Mouse (Mus musculus): ENCODE measurements at regions not wholly inside any gene's neighbourhood (a gene's known extent, or its start where the extent isn't known, plus 50 kb on each side); places are given as distances from the start of the nearest gene placed in this dataset.

- Histone ChIP-seq H3K36me3 (no peaks in the 10 kb centered on the region), H3K9me3 (replicated peaks) (no peaks in the 10 kb centered on the region), H3K4me2 (no peak overlapping the region), H3K4me3 (no peak overlapping the region), H3K4me1 (no peaks in the 10 kb centered on the region), H3K9ac (no peak overlapping the region), H3K27ac (no peak overlapping the region), H3K27me3 (replicated peaks) (no peaks in the 10 kb centered on the region)
- WGBS (ENCODE audit: insufficient replicate concordance): 66% methylated on average over 4 of the region's 4 CpGs
- no peak for ATAC-seq
These were observed 293.9 kb downstream of the Lyplal1 start for GRCm38 (mm10) chr1:185823226-185823625.

- ATAC-seq: peak; percentile 44; the same call in 1 of the 2 replicates
These were observed 293.2 kb downstream of the Lyplal1 start for GRCm38 (mm10) chr1:185823956-185824355.

GRCm38 (mm10) chr1:185827986-185828385 is 289.1 kb downstream of the Lyplal1 start:
- no peaks in the 10 kb centered on the region for H3K27me3 ChIP-seq (replicated peaks)
- H3K9me3 ChIP-seq (replicated peaks): no peaks in the 10 kb centered on the region
- no peak overlapping the region for H3K9ac ChIP-seq
- no peaks in the 10 kb centered on the region for H3K4me1 ChIP-seq
- 50% methylated on average over 2 of the region's 2 CpGs for WGBS (ENCODE audit: insufficient replicate concordance)
- H3K36me3 ChIP-seq: no peaks in the 10 kb centered on the region
- no peak overlapping the region for H3K27ac ChIP-seq
- no peak overlapping the region for H3K4me3 ChIP-seq
- ATAC-seq: no peak
- no peak overlapping the region for H3K4me2 ChIP-seq

More at GRCm38 (mm10) chr1:185823956-185824355, 293.2 kb downstream of the Lyplal1 start:
- Histone ChIP-seq H3K4me3 (no peak overlapping the region), H3K4me2 (no peak overlapping the region), H3K9me3 (replicated peaks) (no peaks in the 10 kb centered on the region), H3K27me3 (replicated peaks) (no peaks in the 10 kb centered on the region), H3K27ac (no peak overlapping the region), H3K9ac (no peak overlapping the region), H3K36me3 (no peaks in the 10 kb centered on the region), H3K4me1 (no peaks in the 10 kb centered on the region)
- 54% methylated on average over 5 of the region's 5 CpGs for WGBS (ENCODE audit: insufficient replicate concordance)

GRCm38 (mm10) chr1:185828486-185828885 is 288.6 kb downstream of the Lyplal1 start:
- H3K27me3 ChIP-seq (replicated peaks): no peaks in the 10 kb centered on the region
- H3K9ac ChIP-seq: no peak overlapping the region
- H3K4me1 ChIP-seq: no peaks in the 10 kb centered on the region
- no peak for ATAC-seq
- WGBS (ENCODE audit: insufficient replicate concordance): 66% methylated on average over 6 of the region's 6 CpGs
- no peak overlapping the region for H3K4me2 ChIP-seq
- H3K27ac ChIP-seq: no peak overlapping the region
- no peaks in the 10 kb centered on the region for H3K36me3 ChIP-seq
- H3K9me3 ChIP-seq (replicated peaks): no peaks in the 10 kb centered on the region
- H3K4me3 ChIP-seq: no peak overlapping the region

- Histone ChIP-seq H3K27ac (no peak overlapping the region), H3K9me3 (replicated peaks) (no peaks in the 10 kb centered on the region), H3K4me3 (no peak overlapping the region), H3K4me1 (no peaks in the 10 kb centered on the region), H3K27me3 (replicated peaks) (no peaks in the 10 kb centered on the region), H3K9ac (no peak overlapping the region), H3K4me2 (no peak overlapping the region), H3K36me3 (no peaks in the 10 kb centered on the region)
- WGBS (ENCODE audit: insufficient replicate concordance): 63% methylated on average over 4 of the region's 4 CpGs
- no peak for ATAC-seq
These were observed 285.1 kb downstream of the Lyplal1 start for GRCm38 (mm10) chr1:185832059-185832458.

- no peak overlapping the region for H3K4me3 ChIP-seq
- no peak overlapping the region for H3K9ac ChIP-seq
- H3K27ac ChIP-seq: no peak overlapping the region
- no peaks in the 10 kb centered on the region for H3K9me3 ChIP-seq (replicated peaks)
- H3K4me1 ChIP-seq: no peaks in the 10 kb centered on the region
- no peaks in the 10 kb centered on the region for H3K36me3 ChIP-seq
- ATAC-seq: no peak
- H3K4me2 ChIP-seq: no peak overlapping the region
- 63% methylated on average over 6 of the region's 6 CpGs for WGBS (ENCODE audit: insufficient replicate concordance)
- no peaks in the 10 kb centered on the region for H3K27me3 ChIP-seq (replicated peaks)
These were observed 282.9 kb downstream of the Lyplal1 start for GRCm38 (mm10) chr1:185834171-185834570.

- no peak for ATAC-seq
- Histone ChIP-seq H3K4me3 (no peak overlapping the region), H3K9me3 (replicated peaks) (no peaks in the 10 kb centered on the region), H3K4me2 (no peak overlapping the region), H3K27me3 (replicated peaks) (no peaks in the 10 kb centered on the region), H3K27ac (no peak overlapping the region), H3K4me1 (no peaks in the 10 kb centered on the region), H3K9ac (no peak overlapping the region), H3K36me3 (no peaks in the 10 kb centered on the region)
- 61% methylated on average over 13 of the region's 13 CpGs for WGBS (ENCODE audit: insufficient replicate concordance)
These were observed 280.4 kb downstream of the Lyplal1 start for GRCm38 (mm10) chr1:185836632-185837281.

- Histone ChIP-seq H3K4me2 (no peak overlapping the region), H3K27ac (no peak overlapping the region), H3K4me1 (no peaks in the 10 kb centered on the region), H3K9me3 (replicated peaks) (no peaks in the 10 kb centered on the region), H3K36me3 (no peaks in the 10 kb centered on the region), H3K27me3 (replicated peaks) (no peaks in the 10 kb centered on the region), H3K9ac (no peak overlapping the region), H3K4me3 (no peak overlapping the region)
- 81% methylated on average over 12 of the region's 12 CpGs for WGBS (ENCODE audit: insufficient replicate concordance)
- ATAC-seq: no peak
These were observed 274.6 kb downstream of the Lyplal1 start for GRCm38 (mm10) chr1:185842481-185842880.

GRCm38 (mm10) chr1:185847161-185847560 is 269.9 kb downstream of the Lyplal1 start:
- ATAC-seq: no peak
- Histone ChIP-seq H3K4me1 (no peaks in the 10 kb centered on the region), H3K9ac (no peak overlapping the region), H3K36me3 (no peaks in the 10 kb centered on the region), H3K4me3 (no peak overlapping the region), H3K9me3 (replicated peaks) (no peaks in the 10 kb centered on the region), H3K27me3 (replicated peaks) (no peaks in the 10 kb centered on the region), H3K27ac (no peak overlapping the region), H3K4me2 (no peak overlapping the region)
- WGBS (ENCODE audit: insufficient replicate concordance): 68% methylated on average over 6 of the region's 6 CpGs

- Histone ChIP-seq H3K36me3 (no peaks in the 10 kb centered on the region), H3K4me3 (no peak overlapping the region), H3K4me2 (no peak overlapping the region), H3K27me3 (replicated peaks) (no peaks in the 10 kb centered on the region), H3K9me3 (replicated peaks) (no peaks in the 10 kb centered on the region), H3K27ac (no peak overlapping the region), H3K4me1 (no peaks in the 10 kb centered on the region), H3K9ac (no peak overlapping the region)
- no peak for ATAC-seq
These were observed 266.5 kb downstream of the Lyplal1 start for GRCm38 (mm10) chr1:185850590-185850989.

GRCm38 (mm10) chr1:185851262-185851893 is 265.7 kb downstream of the Lyplal1 start:
- 62% methylated on average over 5 of the region's 5 CpGs for WGBS (ENCODE audit: insufficient replicate concordance)
- no peak for ATAC-seq
- no peaks in the 10 kb centered on the region for H3K9me3 ChIP-seq (replicated peaks)
- H3K27me3 ChIP-seq (replicated peaks): no peaks in the 10 kb centered on the region
- no peak overlapping the region for H3K9ac ChIP-seq
- H3K4me2 ChIP-seq: no peak overlapping the region
- H3K36me3 ChIP-seq: no peaks in the 10 kb centered on the region
- no peaks in the 10 kb centered on the region for H3K4me1 ChIP-seq
- no peak overlapping the region for H3K27ac ChIP-seq
- no peak overlapping the region for H3K4me3 ChIP-seq

- Histone ChIP-seq H3K9ac (no peak overlapping the region), H3K4me2 (no peak overlapping the region), H3K4me3 (no peak overlapping the region), H3K27ac (no peak overlapping the region), H3K27me3 (replicated peaks) (no peaks in the 10 kb centered on the region), H3K9me3 (replicated peaks) (no peaks in the 10 kb centered on the region), H3K4me1 (peaks cover 8% of the 10 kb centered on the region), H3K36me3 (no peaks in the 10 kb centered on the region)
- peak; percentile 90 for ATAC-seq
- 21% methylated on average over 4 of the region's 4 CpGs for WGBS (ENCODE audit: insufficient replicate concordance)
These were observed 255.4 kb downstream of the Lyplal1 start for GRCm38 (mm10) chr1:185861692-185862091.

GRCm38 (mm10) chr1:185865945-185866344 is 251.2 kb downstream of the Lyplal1 start:
- Histone ChIP-seq H3K4me3 (no peak overlapping the region), H3K4me1 (peaks cover 8% of the 10 kb centered on the region), H3K36me3 (no peaks in the 10 kb centered on the region), H3K9ac (no peak overlapping the region), H3K9me3 (replicated peaks) (no peaks in the 10 kb centered on the region), H3K27ac (no peak overlapping the region), H3K4me2 (no peak overlapping the region), H3K27me3 (replicated peaks) (no peaks in the 10 kb centered on the region)
- no peak for ATAC-seq
- 80% methylated on average over 11 of the region's 11 CpGs for WGBS (ENCODE audit: insufficient replicate concordance)
